Mouse (Mus musculus): ENCODE data around the gene Cir1.

- TF ChIP-seq CTCF (conservative IDR thresholded peaks at IDR 0.05; ENCODE audit: insufficient read depth, insufficient read length, low read depth, low read length) (no peak), POLR2A (IDR thresholded peaks at IDR 0.05; ENCODE audit: low read depth, low read length) (no peak)
These were observed 8.0 kb downstream of the Cir1 start for GRCm38 (mm10) chr2:73304506-73304905.

All from kidney, adult 2 months (tissue).